Mouse (Mus musculus): ENCODE results near the gene Ick. TPM values are rescaled to one million over a fixed set of nuclear protein-coding genes. Genes with fewer than 3 reads are reported as not detected.

The Ick gene
- polyA plus RNA-seq, 1 experiment from 2014 or later = 29.3 TPM

- no peaks in the 10 kb centered on the region for H3K9me3 ChIP-seq (ENCODE audit: control insufficient read depth, low read length)
Measured at GRCm38 (mm10) chr9:78078240-78078639, 30.8 kb upstream of the Ick start.

GRCm38 (mm10) chr9:78081835-78082234 is 27.2 kb upstream of the Ick start:
- no peak overlapping the region for H3K9ac ChIP-seq (ENCODE audit: low read depth, low read length)
- no peaks in the 10 kb centered on the region for H3K9me3 ChIP-seq (ENCODE audit: control insufficient read depth, low read length)
- no peak overlapping the region for H3K4me3 ChIP-seq (ENCODE audit: low read length)
- peaks cover 43% of the 10 kb centered on the region for H3K36me3 ChIP-seq (ENCODE audit: control insufficient read depth, insufficient read depth, low read length)
- H3K4me1 ChIP-seq (ENCODE audit: control insufficient read depth, insufficient read depth, low read length) = no peaks in the 10 kb centered on the region
- no peak overlapping the region for H3K4me2 ChIP-seq (replicated peaks; ENCODE audit: low read depth, low read length)
- no peaks in the 10 kb centered on the region for H3K27me3 ChIP-seq (ENCODE audit: control insufficient read depth, insufficient read depth, low read length)
- no peak for ATAC-seq (ENCODE audit: low FRiP score, low TSS enrichment)
- 88% methylated on average over 7 of the region's 7 CpGs for WGBS
- H3K27ac ChIP-seq (ENCODE audit: low read depth, low read length) = no peak overlapping the region

More at GRCm38 (mm10) chr9:78078240-78078639, 30.8 kb upstream of the Ick start:
- no peak for ATAC-seq (ENCODE audit: low FRiP score, low TSS enrichment)
- no peak overlapping the region for H3K4me2 ChIP-seq (replicated peaks; ENCODE audit: low read depth, low read length)
- no peak overlapping the region for H3K9ac ChIP-seq (ENCODE audit: low read depth, low read length)
- H3K27ac ChIP-seq (ENCODE audit: low read depth, low read length) = no peak overlapping the region
- 35% methylated on average over 2 of the region's 2 CpGs for WGBS
- no peaks in the 10 kb centered on the region for H3K27me3 ChIP-seq (ENCODE audit: control insufficient read depth, insufficient read depth, low read length)
- no peak overlapping the region for H3K4me3 ChIP-seq (ENCODE audit: low read length)
- H3K36me3 ChIP-seq (ENCODE audit: control insufficient read depth, insufficient read depth, low read length) = peaks cover 10% of the 10 kb centered on the region; the same call in 1 of the 2 replicates
- H3K4me1 ChIP-seq (ENCODE audit: control insufficient read depth, insufficient read depth, low read length) = no peaks in the 10 kb centered on the region

- Histone ChIP-seq H3K36me3 (ENCODE audit: control insufficient read depth, insufficient read depth, low read length) (peaks cover 54% of the 10 kb centered on the region), H3K4me1 (ENCODE audit: control insufficient read depth, insufficient read depth, low read length) (no peaks in the 10 kb centered on the region), H3K4me2 (replicated peaks; ENCODE audit: low read depth, low read length) (no peak overlapping the region), H3K9ac (ENCODE audit: low read depth, low read length) (no peak overlapping the region), H3K27ac (ENCODE audit: low read depth, low read length) (no peak overlapping the region), H3K9me3 (ENCODE audit: control insufficient read depth, low read length) (no peaks in the 10 kb centered on the region), H3K4me3 (ENCODE audit: low read length) (no peak overlapping the region), H3K27me3 (ENCODE audit: control insufficient read depth, insufficient read depth, low read length) (no peaks in the 10 kb centered on the region)
- no peak for ATAC-seq (ENCODE audit: low FRiP score, low TSS enrichment)
- whole genome bisulfite sequencing = 83% methylated on average over 4 of the region's 4 CpGs
Measured at GRCm38 (mm10) chr9:78084341-78084740, 24.7 kb upstream of the Ick start.

GRCm38 (mm10) chr9:78085722-78086287 is 23.2 kb upstream of the Ick start:
- Histone ChIP-seq H3K9ac (ENCODE audit: low read depth, low read length) (no peak overlapping the region), H3K4me3 (ENCODE audit: low read length) (no peak overlapping the region), H3K4me1 (ENCODE audit: control insufficient read depth, insufficient read depth, low read length) (no peaks in the 10 kb centered on the region), H3K4me2 (replicated peaks; ENCODE audit: low read depth, low read length) (no peak overlapping the region), H3K27ac (ENCODE audit: low read depth, low read length) (no peak overlapping the region), H3K27me3 (ENCODE audit: control insufficient read depth, insufficient read depth, low read length) (no peaks in the 10 kb centered on the region), H3K36me3 (ENCODE audit: control insufficient read depth, insufficient read depth, low read length) (peaks cover 56% of the 10 kb centered on the region), H3K9me3 (ENCODE audit: control insufficient read depth, low read length) (no peaks in the 10 kb centered on the region)
- WGBS = 79% methylated on average over 14 of the region's 14 CpGs
- no peak for ATAC-seq (ENCODE audit: low FRiP score, low TSS enrichment)

GRCm38 (mm10) chr9:78087751-78088150 is 21.2 kb upstream of the Ick start:
- H3K4me3 ChIP-seq (ENCODE audit: low read length) = no peak overlapping the region
- H3K9me3 ChIP-seq (ENCODE audit: control insufficient read depth, low read length) = no peaks in the 10 kb centered on the region
- H3K36me3 ChIP-seq (ENCODE audit: control insufficient read depth, insufficient read depth, low read length) = peaks cover 49% of the 10 kb centered on the region
- ATAC-seq (ENCODE audit: low FRiP score, low TSS enrichment) = no peak
- H3K4me1 ChIP-seq (ENCODE audit: control insufficient read depth, insufficient read depth, low read length) = no peaks in the 10 kb centered on the region
- no peak overlapping the region for H3K4me2 ChIP-seq (replicated peaks; ENCODE audit: low read depth, low read length)
- no peak overlapping the region for H3K9ac ChIP-seq (ENCODE audit: low read depth, low read length)
- no peak overlapping the region for H3K27ac ChIP-seq (ENCODE audit: low read depth, low read length)
- H3K27me3 ChIP-seq (ENCODE audit: control insufficient read depth, insufficient read depth, low read length) = no peaks in the 10 kb centered on the region
- 80% methylated on average over 9 of the region's 9 CpGs for WGBS

- ATAC-seq (ENCODE audit: low FRiP score, low TSS enrichment) = no peak
- WGBS = 66% methylated on average over 4 of the region's 4 CpGs
- Histone ChIP-seq H3K27me3 (ENCODE audit: control insufficient read depth, insufficient read depth, low read length) (no peaks in the 10 kb centered on the region), H3K27ac (ENCODE audit: low read depth, low read length) (no peak overlapping the region), H3K9ac (ENCODE audit: low read depth, low read length) (no peak overlapping the region), H3K9me3 (ENCODE audit: control insufficient read depth, low read length) (no peaks in the 10 kb centered on the region), H3K36me3 (ENCODE audit: control insufficient read depth, insufficient read depth, low read length) (peaks cover 45% of the 10 kb centered on the region), H3K4me1 (ENCODE audit: control insufficient read depth, insufficient read depth, low read length) (no peaks in the 10 kb centered on the region), H3K4me2 (replicated peaks; ENCODE audit: low read depth, low read length) (no peak overlapping the region), H3K4me3 (ENCODE audit: low read length) (no peak overlapping the region)
Measured at GRCm38 (mm10) chr9:78088521-78088920, 20.5 kb upstream of the Ick start.

- H3K27ac ChIP-seq (ENCODE audit: low read depth, low read length) = no peak overlapping the region
- H3K9ac ChIP-seq (ENCODE audit: low read depth, low read length) = no peak overlapping the region
- H3K36me3 ChIP-seq (ENCODE audit: control insufficient read depth, insufficient read depth, low read length) = peaks cover 41% of the 10 kb centered on the region
- no peaks in the 10 kb centered on the region for H3K9me3 ChIP-seq (ENCODE audit: control insufficient read depth, low read length)
- no peaks in the 10 kb centered on the region for H3K4me1 ChIP-seq (ENCODE audit: control insufficient read depth, insufficient read depth, low read length)
- 81% methylated on average over 7 of the region's 7 CpGs for WGBS
- ATAC-seq (ENCODE audit: low FRiP score, low TSS enrichment) = no peak
- no peaks in the 10 kb centered on the region for H3K27me3 ChIP-seq (ENCODE audit: control insufficient read depth, insufficient read depth, low read length)
- H3K4me2 ChIP-seq (replicated peaks; ENCODE audit: low read depth, low read length) = no peak overlapping the region
- no peak overlapping the region for H3K4me3 ChIP-seq (ENCODE audit: low read length)
Measured at GRCm38 (mm10) chr9:78088971-78089370, 20.0 kb upstream of the Ick start.

GRCm38 (mm10) chr9:78089906-78090305 is 19.1 kb upstream of the Ick start:
- Histone ChIP-seq H3K9me3 (ENCODE audit: control insufficient read depth, low read length) (no peaks in the 10 kb centered on the region), H3K4me2 (replicated peaks; ENCODE audit: low read depth, low read length) (no peak overlapping the region), H3K27me3 (ENCODE audit: control insufficient read depth, insufficient read depth, low read length) (no peaks in the 10 kb centered on the region), H3K36me3 (ENCODE audit: control insufficient read depth, insufficient read depth, low read length) (peaks cover 35% of the 10 kb centered on the region), H3K9ac (ENCODE audit: low read depth, low read length) (no peak overlapping the region), H3K4me3 (ENCODE audit: low read length) (no peak overlapping the region), H3K4me1 (ENCODE audit: control insufficient read depth, insufficient read depth, low read length) (no peaks in the 10 kb centered on the region), H3K27ac (ENCODE audit: low read depth, low read length) (no peak overlapping the region)
- no peak for ATAC-seq (ENCODE audit: low FRiP score, low TSS enrichment)
- WGBS = 92% methylated on average over 1 of the region's 1 CpGs

GRCm38 (mm10) chr9:78090596-78090995 is 18.4 kb upstream of the Ick start:
- Histone ChIP-seq H3K27ac (ENCODE audit: low read depth, low read length) (no peak overlapping the region), H3K9ac (ENCODE audit: low read depth, low read length) (no peak overlapping the region), H3K4me2 (replicated peaks; ENCODE audit: low read depth, low read length) (no peak overlapping the region), H3K4me3 (ENCODE audit: low read length) (no peak overlapping the region), H3K27me3 (ENCODE audit: control insufficient read depth, insufficient read depth, low read length) (no peaks in the 10 kb centered on the region), H3K9me3 (ENCODE audit: control insufficient read depth, low read length) (no peaks in the 10 kb centered on the region), H3K4me1 (ENCODE audit: control insufficient read depth, insufficient read depth, low read length) (no peaks in the 10 kb centered on the region), H3K36me3 (ENCODE audit: control insufficient read depth, insufficient read depth, low read length) (peaks cover 34% of the 10 kb centered on the region)
- WGBS = 98% methylated on average over 3 of the region's 3 CpGs
- ATAC-seq (ENCODE audit: low FRiP score, low TSS enrichment) = no peak

Data from kidney, embryonic 14.5 days (tissue).